Mouse (Mus musculus) spleen, adult 12 weeks (tissue): Measurements from ENCODE around the gene Mettl27.
A peak's percentile ranks its signal among the peaks of the same experiment; 100 is the strongest.
"Not testable (repeated sequence)": the region's sequence is repeated elsewhere in the genome, so short reads cannot be mapped to it uniquely, and the experiment has no call there.

Experiments used
- DNase-seq: peaks from one replicate; pipeline ENCODE4 v3.0.0; 2022; ENCODE audit warnings: low spot score

The Mettl27 gene

DNA sequence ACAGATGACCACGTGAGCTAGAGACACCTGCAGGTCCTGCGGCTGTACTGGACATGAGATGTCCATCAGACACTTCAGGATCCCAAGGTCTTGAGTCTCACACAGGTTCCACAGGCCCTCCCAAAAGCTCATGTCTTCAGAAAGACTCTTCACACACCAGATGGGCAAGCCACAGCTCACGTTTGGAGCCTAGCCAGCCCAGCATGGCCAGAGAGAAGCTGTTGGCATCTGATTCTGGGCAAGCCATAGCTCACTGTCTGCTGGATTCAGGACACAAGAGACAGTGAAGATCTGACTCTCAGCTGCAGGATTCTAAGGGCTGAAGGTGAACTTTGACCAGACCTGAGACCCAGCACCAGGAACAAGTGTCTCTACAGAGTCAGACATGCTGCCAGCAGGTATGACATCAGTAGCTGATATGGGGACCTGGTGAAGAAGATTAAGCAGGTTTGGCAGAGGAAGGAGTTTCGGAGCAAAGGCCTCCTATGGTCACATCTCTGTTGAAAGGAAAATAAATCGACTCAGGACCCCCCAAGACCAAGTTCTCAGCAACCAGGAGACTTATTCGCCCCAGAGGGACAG lies 12.0 kb upstream of the Mettl27 start:
- DNase-seq = peak; percentile 60

DNA sequence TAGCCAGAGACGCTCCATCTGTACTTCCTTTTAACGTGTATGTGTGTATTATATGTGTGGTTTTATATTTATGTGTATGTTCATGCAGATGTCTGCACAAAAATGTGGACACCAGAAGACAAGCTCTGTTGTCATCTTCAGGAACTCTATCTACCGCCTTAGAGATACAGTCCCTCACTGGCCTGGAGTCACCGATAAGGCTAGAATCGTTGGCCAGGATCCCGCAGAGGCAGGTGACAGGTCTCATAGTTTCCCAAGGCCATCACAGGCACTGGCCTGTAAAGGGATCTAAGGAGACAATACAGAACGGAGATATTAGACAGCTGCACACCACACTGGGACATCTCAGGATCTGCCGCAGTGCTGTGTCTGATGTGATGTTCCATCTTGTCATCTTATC lies 11.1 kb upstream of the Mettl27 start:
- peak; percentile 66 for DNase-seq

DNA sequence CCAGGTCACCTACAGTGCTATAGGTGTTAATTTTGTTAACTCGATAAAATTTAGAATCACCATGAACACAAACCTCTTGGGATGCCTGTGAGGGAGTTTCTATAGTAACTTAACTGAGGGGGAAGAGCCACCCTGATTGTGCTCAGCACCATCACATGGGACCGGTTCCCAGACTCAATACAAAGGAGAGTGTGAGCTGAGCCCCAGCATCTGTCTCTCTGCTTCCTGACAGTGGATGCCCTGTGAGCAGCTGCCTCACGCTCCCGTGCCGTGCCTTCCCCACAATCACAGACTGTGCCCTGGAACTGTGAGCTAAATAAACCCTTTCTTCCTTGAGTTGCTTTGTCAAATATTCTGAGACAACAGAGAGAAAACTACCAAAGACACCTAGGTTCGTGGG lies 9.0 kb upstream of the Mettl27 start:
- no peak for DNase-seq

DNA sequence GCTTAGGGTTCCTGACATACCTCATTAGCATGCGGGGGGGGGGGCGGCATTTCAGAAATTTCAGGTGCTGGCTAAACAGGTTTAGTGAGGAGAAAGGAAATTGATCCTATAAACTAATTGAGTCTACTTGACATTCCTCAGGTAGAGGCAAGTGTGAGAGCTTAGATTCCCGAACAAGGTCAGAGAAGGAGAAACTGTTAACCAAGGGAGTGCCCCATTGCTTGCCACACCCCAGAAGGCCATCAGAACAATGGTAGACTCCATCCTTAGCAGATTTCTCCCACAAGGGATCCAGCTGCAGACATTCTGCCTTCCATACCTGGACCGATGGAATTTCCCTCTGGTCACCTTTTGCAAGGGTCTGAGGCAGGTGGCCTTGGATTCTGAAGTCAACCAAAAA lies 5.4 kb upstream of the Mettl27 start:
- no peak for DNase-seq

DNA sequence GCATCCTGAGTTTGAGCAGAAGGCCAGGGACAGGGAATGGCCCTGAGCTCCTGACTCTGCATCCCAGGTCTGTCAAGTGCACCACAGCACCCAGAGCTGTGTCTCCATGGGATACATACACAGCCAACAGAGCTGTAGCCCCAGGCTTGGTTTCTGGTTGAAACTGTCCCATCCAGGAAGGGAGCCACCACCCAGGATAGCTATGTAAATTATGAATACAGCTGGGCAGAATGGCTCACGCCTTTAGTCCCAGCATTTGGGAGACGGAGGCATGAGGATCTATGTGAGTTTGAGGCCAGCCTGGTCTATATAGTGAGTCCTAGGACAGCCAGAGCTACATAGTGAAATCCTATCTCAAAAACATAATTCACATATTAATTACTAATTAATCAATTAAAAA lies 2.2 kb upstream of the Mettl27 start:
- no peak for DNase-seq

DNA sequence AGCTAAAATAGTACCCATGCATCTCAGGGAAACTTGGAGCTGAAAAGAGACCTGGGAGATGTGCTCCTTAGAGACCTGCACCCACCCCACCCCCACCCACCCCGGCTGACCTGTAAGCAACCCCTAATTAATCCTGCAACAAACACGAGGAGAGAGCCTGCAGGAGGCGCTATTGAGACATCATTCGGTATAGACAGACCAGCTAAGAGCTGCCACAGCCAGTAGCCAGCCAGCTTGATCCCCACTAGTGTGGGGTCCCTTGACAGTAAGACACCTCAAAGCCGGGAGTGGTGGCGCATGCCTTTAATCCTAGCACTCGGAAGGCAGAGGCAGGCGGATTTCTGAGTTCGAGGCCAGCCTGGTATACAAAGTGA lies 722 bp downstream of the Mettl27 start:
- peak; percentile 77 for DNase-seq

DNA sequence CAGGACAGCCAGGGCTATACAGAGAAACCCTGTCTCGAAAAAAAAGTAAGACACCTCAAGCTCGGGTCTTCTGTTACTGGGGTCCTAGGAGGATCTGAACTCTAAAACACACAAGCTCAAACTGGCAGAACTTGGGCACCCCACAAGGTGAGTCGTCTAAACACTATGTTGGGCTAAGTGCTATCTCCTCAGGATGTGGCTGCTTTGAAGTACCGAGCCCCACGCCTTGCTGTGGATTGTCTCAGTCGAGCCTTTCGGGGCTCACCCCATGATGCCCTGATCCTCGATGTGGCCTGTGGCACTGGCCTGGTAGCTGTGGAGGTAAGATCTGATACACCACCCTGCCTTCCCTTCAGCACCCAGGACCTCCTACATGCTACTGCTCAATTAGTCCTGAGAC lies 1.1 kb downstream of the Mettl27 start:
- no peak for DNase-seq

DNA sequence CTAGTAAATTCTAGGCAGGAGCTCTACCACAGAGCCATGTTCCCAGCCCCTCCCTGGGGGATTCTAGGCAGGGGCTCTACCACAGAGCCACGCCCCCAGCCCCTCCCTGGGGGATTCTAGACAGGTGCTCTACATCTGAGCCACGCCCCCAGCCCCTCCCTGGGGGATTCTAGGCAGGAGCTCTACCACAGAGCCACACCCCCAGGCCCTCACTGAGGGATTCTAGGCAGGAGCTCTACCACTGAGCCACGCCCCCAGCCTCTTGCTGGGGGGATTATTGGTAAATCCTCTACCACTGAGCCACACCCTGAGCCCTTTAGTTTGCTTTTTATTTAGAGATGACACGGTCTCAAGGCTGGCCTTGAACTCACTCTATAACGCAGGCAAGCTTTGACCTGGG lies 1.5 kb downstream of the Mettl27 start:
- DNase-seq = not testable (repeated sequence)

DNA sequence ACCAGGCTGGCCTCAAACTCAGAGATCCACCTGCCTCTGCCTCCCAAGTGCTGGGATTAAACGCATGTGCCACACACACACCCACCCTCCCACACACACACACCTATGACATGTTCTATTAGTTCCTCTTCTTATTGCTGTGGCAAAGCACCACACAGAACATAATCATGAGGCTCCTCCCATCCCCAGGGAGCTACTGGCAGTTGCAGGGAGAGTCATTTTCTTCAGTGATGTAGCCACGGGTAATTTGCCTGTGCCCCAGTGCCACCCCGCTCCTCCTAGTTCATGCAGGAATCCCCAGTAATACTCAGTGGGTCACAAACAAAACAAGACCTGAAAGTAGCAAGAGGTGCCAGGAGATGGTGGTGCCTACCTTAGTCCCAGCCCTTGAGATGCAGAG lies 2.5 kb downstream of the Mettl27 start:
- DNase-seq = no peak

DNA sequence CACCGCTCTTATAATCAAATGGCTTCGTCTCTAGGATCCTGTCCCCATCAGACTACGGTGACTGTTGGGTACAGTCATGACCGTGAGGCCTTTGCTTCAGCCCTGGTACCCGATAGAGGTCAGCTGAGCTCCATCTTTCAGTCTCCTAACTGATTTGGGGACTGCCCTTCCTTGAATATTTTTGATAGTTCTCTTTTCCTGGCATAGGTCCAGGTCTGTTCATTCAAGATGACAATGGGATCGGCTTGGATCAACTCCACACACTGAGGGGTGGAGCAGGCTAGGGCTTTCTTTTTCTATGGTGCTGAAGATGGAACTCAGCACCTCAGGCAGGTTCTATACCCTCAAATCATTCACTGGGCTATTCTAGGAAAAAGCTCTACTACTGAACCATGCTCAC lies 3.9 kb downstream of the Mettl27 start:
- DNase-seq = no peak

DNA sequence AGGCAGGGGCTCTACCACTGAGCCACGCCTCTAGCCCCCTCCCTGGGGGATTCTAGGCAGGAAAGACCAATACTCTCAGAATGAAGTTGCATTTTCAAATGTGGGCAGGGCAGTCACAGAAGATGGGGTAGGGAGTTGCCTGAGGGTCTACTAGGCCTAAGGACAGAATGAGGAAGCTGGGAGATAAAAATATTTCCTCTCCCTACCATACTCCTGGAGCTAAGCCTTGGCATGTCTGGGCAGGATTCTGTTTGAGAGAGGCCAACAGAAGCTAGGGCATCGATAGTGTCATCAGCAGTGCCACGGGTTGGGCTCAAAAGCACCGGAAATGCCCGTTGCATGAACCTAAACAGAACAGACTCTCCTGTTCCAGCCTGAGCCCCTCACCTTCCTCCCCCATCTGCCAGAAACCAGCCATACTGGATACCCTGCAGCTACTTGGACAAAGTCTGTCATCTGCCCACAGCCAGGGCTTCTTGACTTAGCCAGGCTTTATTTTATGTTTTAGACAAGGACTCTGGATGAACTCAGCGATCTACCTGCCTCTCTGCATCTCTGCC lies 4.5 kb downstream of the Mettl27 start:
- DNase-seq = no peak

DNA sequence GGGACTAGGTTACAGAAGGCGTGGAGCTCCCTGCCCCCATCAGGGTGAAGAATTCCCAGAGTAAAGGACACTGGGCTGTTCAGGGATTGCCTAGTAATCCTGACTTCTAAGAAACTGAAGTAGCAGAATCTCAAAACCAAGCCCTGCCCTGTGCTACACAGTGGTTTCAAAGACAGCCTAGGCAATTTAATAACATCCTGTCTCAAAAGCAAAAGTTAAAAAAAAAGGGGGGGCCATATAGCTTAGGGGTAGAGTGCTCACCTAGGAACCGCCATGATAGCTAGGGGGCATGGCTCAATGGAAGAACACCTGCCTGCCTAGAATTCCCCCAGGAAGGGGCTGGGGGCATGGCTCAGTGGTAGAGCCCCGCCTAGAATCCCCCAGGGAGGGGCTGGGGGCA lies 6.9 kb downstream of the Mettl27 start:
- no peak for DNase-seq

DNA sequence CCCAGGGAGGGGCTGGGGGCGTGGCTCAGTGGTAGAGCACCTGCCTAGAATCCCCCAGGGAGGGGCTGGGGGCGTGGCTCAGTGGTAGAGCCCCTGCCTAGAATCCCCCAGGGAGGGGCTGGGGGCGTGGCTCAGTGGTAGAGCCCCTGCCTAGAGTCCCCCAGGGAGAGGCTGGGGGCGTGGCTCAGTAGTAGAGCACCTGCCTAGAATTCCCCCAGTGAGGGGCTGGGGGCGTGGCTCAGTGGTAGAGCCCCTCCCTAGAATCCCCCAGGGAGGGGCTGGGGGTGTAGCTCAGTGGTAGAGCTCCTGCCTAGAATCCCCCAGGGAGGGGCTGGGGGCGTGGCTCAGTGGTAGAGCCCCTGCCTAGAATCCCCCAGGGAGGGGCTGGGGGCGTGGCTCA lies 7.4 kb downstream of the Mettl27 start:
- DNase-seq = not testable (repeated sequence)

DNA sequence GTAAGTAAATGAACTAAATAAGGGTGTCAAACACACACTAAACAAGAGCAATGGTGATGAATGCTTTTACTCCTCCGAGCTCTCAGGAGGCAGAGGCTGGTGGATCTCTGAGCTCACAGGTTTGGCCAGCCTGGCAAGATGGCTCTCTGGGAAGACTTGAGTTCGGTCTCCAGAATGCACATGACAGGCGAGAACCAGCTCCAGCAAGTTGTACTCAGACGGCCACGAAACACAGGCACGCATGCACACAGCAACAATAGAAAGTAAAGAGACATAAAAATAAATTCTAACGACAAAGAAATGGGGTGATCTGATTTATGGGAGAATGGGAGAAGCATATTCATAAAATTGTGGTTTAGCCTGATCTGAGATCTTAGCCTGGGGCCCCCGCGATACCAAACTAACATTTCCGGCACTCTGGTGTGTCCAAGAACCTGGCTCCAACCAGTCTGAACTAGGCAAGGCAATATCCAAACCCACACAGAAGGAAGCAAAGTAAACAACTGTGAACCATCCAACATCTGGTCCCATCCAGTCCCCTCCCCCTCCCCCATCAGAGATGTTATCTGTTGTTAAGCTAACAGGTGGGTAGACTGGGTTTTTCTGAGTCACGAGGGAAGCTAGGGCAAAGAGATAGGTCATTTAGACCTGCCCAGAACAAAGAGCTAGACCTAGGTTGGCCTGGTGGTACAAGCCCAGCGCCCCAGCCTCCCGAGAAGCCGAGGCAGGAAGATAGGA lies 9.5 kb downstream of the Mettl27 start:
- DNase-seq = no peak

DNA sequence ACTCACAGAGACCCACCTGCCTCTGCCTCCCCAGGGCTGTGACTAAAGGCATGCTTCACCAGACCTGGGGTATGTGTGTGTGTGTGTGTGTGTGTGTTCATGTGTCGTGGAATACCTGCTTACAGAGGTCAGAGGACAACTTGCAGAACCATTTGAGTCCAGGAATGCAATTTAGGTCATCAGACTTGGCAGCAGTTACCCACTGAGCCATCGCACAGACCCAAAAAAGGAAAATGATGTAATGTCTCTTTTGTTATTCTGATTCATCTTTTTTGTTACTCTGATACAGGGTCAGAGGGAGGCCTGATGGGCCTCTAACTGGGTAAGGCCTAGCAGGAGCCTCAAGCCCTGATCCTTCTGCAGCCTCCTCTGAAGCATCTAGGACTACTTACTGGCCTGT lies 10.6 kb downstream of the Mettl27 start:
- no peak for DNase-seq

DNA sequence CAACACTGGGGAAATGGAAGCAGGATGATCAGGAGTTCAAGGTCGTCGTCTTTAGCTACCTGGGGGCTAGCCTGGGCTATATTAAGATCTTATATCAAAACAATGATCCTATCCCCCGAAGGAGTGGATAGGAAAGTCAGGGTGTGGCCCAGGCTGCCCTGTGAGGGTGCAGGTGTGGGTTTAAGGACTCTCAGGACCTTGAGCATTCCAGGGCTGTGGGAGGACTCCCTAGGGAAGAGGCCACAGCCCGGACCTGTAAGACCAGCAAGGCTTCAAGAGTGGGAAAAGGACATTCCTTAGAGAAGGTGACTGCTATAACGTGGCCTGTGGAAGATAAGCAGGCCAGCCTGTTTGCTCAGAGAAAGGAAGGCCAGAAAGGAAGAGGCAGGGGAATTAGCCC lies 12.0 kb downstream of the Mettl27 start:
- DNase-seq = no peak

DNA sequence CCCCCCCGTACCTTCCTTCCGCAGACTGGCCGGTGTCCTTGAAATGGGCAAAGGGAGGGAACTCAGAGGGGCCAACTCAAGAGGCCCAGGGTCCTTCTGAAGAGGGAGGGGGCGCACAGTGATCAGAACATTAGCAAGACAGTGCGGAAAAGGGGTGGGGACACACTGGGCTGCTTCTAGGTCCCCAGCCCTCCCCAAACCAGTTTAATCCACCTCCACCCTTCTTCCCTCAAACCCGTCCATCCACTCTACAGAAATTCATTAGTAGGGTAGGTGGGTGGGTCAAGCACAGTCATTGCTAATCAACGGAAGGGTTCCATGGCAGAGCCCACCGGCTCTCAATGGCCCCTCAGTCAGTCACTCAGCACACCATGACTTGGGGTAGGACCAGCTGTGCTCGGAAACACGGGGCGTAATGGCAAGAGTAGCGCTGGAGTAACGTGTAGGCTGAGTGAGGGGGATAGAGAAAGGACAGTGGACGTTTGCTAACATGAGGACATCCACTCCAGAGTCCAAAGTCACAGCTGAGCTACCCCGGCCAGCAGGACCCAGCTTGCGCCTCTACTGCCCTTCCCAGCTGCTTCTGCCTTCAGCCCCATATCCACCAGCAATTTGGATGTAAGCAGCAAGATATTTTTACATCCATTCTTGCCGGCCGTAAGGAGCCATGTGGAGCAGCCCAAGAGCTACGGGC lies 13.2 kb downstream of the Mettl27 start:
- no peak for DNase-seq

DNA sequence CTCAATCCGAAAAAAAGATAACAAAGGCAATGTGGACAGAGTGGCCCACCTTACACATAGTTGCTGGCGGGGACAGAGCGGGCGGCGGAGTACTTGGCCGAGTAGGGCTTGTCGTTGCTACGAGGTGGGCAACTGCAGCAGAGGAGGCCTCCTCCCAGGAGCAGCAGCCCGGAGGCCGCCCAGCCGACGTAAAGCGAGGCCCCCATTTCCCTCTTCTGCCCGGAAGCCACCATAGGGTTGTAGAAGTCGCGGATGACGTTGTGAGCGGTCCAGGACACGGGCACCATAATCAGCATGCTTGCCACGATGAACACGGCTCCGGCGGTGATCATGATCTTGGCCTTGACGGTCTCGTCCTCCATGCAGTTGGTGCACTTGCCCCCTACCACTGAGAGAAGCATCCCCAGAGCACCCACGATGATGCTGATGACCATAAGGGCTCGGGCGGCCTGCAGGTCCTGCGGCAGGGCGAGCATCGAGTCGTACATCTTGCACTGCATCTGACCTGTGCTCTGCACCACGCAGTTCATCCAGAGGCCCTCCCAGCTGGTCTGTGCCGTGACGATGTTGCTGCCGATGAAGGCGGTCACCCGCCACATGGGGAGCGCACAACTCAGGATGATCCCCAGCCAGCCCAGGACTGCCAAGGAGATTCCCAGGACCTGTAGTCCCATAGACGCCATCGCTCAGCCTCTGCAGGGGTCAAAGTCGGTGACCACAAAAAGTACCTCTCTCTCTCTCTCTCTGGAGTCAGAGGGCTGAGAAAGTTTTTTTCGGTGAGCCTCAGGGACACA lies 14.1 kb downstream of the Mettl27 start:
- DNase-seq = no peak

DNA sequence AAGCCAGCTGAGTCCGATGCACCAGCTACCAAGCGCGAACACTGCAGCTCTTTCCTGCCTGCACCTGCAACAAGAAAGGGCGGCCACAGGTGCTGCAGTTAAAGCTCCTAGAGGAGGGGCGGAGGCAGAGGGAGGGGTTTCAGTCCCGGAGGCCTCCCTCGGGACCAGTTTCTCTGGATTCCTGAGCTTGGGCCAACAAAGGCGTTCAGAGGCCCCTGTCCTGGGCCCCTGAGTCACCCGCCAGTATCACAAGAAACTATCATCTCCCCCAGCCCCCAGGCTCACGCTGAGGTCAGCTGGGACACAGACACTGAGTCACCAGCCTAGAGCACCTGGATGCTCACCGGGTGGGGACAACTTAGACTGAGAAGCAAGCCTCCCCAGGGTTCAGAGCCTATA lies 14.7 kb downstream of the Mettl27 start, which contains the start of gene Cldn4:
Gene Cldn4 (minus strand): TSS at position 78 of the 399 bp plus-strand sequence.
- DNase-seq = no peak

DNA sequence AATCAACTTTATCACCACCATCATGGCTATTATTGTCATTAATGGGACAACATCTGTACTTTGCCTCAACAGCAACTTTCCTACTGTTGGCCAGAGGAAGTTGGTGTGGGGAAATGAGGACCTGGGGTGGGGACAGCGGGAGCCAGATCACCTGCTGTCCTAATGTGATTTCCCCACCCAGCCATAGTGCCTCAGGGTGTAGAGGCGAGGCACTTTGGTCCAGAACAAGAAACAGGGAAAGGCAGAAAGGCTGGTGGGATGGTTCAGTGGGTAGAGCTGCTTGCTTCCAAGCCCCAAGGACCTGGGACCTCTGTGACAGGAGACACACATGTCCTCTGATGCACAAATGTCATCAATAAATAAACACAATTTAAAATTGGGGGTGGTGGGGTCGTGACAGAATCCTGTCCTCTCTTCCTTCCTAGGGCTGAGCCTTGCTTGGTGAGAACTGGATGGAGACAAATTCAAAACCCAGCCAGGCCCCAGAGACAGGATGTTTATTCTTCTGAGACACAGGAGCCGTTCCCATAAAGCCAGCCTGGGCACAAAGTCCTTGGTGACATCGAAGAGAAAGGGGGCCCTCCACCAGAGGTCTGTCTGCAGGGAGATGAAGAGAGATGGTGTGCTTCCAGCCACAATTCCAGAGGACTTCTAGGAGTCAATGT lies 15.4 kb downstream of the Mettl27 start:
- DNase-seq = no peak

DNA sequence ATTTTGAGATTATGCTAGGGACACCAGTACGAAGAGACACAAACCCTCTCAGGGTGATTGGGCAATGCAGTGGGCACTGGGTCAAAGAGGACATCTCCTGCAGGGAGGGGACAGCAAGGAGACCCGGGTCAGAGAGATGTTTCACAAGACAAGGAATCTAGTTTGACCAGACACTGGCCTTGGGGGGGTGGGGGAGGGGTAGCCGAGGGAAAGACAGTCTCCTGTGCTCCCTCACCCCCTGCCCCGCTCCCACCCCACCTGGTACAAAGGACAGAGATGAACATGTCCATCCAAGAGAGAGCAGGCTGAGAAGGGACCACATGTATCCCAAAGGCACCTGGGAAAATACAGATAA lies 15.9 kb downstream of the Mettl27 start:
- no peak for DNase-seq
